Mouse (Mus musculus) spleen, postnatal 4 days (tissue): ENCODE results near the gene Cdc25b.
A peak's percentile ranks its signal among the peaks of the same experiment; 100 is the strongest.
"Not testable (repeated sequence)": the region's sequence is repeated elsewhere in the genome, so short reads cannot be mapped to it uniquely, and the experiment has no call there.

Source experiments
- DNase-seq, 2 experiments: peaks; one replicate each; pipeline ENCODE4 v3.0.0; 2022; ENCODE audit warnings: low spot score in 2 of 2

The Cdc25b gene

GRCm38 (mm10) chr2:131225178-131225577 lies 38.4 kb downstream of the Cdc25b start:
- DNase-seq = no peak

- DNase-seq = not testable (repeated sequence)
These were observed 39.9 kb downstream of the Cdc25b start for GRCm38 (mm10) chr2:131226669-131227068.

GRCm38 (mm10) chr2:131227243-131227642 lies 40.5 kb downstream of the Cdc25b start:
- DNase-seq = no peak

- DNase-seq = peak in 1 of 2 experiments; percentile 38
These were observed 45.8 kb downstream of the Cdc25b start for GRCm38 (mm10) chr2:131232558-131232957.

DNA sequence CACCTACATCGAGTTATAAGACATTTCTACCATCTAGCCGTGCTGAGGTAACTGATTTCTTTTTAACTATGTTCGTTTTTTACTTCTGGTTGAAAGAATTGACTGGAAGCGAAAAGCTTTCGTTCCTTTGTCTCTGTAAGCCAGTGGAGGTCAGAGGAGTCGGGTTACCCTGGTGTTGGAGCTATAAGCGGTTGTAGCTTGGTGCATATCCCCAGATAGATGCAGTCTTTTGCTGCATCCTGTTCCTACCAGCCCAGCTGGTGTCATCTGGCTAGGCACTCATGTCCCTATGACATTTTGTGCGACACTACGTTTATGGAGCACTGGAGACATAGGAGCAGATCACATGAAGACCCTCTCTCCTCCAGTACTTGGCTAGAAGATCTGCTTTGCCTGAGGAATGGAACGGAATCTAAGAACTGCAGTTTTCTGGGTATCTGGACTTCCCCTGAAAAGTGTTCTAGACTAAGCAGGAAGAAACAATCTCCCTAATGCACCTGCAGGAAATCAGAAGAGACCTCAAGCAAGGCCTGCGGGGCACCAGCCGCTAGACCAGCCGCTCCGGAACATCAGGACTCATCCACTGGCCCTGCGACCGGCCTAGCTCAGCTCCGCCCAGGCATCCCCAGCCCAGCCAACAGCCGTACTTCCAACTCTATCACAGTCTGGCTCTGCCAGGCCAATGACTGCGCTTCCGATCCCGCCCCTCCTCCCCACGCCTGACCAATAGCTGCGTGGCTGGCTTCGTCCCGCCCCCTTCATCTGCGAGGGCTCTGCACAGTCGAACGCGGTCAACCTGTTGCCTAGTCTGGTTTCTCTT lies 46.8 kb downstream of the Cdc25b start, which contains the start of gene Mavs:
TSS of gene Mavs (plus strand) at position 757 of the 820 bp plus-strand sequence.
- DNase-seq = peak; percentile 97

- peak in 1 of 2 experiments; percentile 39 for DNase-seq
These were observed 47.4 kb downstream of the Cdc25b start for GRCm38 (mm10) chr2:131234127-131234650.

DNA sequence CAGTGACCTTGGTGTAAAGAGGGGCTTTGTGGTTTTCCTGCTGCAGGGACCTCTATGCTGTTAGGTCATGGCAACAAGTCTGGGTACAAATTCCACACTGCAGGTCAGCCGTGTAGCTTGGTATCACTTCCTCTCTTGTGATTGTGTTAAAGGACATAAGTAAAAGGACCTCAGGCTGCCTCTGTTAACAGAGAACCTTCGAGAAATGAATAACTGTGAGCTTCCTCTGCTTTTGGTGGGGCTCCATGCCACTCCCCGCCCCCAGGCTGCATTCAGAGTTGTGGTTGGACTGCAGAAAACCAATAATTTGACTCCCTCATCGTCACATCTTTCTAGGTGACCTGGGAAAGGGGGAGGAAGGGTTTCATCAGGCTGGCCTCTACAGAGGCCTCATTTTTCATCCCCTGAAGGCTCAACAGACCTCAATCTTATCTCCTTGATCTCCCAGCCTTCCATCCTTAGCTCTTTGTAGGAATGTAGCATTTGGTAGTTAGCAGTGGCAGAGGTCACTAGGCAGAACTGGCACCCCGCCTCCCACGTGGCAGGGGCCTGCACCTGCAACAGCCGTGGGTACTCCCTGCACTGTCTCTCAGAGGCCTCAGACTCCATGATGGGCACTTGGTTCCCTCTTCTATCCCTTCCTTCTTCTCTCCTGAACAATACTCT lies 48.4 kb downstream of the Cdc25b start:
- DNase-seq = peak in 1 of 2 experiments; percentile 61

DNA sequence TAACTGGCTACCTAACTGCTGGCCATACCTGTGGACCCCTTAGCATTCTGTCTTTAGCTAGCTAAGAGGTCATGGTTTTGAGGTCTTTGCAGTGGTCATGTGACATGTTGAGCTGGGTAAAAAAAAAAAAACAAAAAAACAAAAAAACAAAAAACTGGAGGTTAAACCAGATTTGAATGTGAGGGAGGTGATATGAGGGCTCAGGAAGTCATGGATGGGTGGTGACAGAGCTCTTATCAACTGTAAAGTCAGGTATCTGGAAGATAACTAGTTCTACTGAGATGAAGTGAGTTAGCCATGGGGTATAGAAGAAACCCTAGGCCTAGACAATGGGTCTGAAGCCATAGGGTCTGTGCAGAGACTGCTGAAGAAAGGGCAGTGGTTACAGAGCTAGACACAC lies 55.4 kb downstream of the Cdc25b start:
- no peak for DNase-seq

DNA sequence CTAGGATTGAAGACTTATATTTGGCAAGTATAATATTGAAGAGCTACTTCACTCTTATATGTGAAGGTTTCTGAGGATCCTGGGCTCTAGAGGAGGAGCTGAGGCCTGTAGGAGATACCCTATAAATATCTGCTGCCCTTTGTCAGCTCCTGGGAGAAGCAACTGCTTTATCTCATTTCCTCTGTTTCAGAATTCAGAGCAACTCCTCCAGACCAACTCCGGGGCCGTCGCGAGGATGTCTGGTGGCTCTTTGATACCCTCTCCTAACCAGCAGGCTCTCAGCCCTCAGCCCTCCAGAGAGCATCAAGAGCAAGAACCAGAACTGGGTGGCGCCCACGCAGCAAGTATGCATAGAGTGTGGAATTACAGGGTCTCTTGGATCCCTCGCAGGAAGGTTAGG lies 56.2 kb downstream of the Cdc25b start:
- no peak for DNase-seq
